Mouse (Mus musculus) megakaryocyte, embryonic 14.5 days (primary cell): ENCODE measurements around the gene Sh3d19.

Source experiments
- FLI1 ChIP-seq: IDR thresholded peaks from 2 replicates; pipeline ENCODE4 v1.6.1; 2012; ENCODE audit warnings: low read length, inconsistent platforms, mixed read lengths
- GATA1 ChIP-seq: IDR thresholded peaks from 3 replicates; pipeline ENCODE4 v1.6.1; 2012; ENCODE audit warnings: mixed read lengths, low read length, inconsistent platforms, borderline replicate concordance

DNA sequence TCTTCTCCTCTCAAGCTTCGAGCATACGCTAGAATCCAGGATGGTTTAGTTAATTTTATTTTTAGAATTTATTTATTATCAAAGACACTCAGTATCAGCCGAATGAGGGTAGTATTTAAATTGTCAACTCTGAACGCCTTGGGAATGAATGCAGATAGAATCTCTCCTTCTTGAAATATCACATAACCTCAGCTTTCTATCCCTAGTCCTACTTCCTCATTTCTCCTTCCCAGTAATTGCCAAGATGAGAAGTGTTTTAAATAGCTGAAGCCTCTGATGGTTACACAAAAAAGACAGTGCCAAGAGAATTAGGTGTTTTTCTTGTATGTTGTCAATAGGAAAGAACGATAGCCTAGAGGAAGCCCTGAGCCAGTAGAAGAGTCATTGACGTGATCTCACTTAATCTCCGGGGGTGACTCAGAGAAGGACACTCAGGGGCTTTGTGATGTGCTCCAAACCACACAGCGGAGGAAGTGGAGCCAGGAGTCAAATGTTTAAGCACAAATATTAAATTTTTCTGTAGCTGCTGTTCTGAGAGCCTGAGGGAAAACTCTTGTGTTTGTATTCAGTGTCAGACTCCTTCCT lies 198.0 kb downstream of the Sh3d19 start:
- TF ChIP-seq GATA1 (no peak), FLI1 (no peak)
